Mouse (Mus musculus) heart, postnatal 4 days (tissue): ENCODE measurements around the gene Nfia. TPM values are rescaled to one million over a fixed set of nuclear protein-coding genes. Genes with fewer than 3 reads are reported as not detected.

ENCODE experiments used
- DNase-seq: peaks from one replicate; pipeline ENCODE4 v3.0.0; 2021
- total RNA-seq, 2 experiments: library from RNA; stranded (reverse); gene quantifications; 2 replicates each; pipeline ENCODE4 v1.2.3; 2021

Nfia gene
- total RNA-seq, 2 experiments from 2014 or later: 206 to 217 TPM

DNA sequence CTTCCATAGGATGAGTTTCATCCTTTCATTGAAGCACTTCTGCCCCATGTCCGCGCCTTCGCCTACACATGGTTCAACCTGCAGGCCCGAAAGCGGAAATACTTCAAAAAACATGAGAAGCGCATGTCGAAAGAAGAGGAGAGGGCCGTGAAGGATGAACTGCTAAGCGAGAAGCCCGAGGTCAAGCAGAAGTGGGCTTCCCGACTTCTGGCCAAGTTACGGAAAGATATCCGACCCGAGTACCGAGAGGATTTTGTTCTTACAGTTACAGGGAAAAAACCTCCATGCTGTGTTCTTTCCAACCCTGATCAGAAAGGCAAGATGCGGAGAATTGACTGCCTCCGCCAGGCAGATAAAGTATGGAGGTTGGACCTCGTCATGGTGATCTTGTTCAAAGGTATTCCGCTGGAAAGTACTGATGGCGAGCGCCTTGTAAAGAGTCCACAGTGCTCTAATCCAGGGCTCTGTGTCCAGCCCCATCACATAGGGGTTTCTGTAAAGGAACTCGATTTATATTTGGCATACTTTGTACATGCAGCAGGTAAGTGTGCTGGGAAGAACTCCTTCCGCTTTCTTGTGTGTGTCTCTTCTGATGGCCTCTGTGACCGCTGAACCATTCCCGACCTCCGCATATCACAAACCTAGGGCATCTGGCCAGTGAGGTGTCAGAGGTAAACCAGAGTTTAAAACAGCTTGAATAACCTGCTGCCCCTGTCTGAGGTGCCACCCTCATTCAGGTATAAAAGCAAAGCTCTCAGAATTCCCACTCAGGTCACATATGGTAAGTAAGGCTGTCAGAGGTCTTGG lies 10.7 kb downstream of the Nfia start:
- no peak for DNase-seq

DNA sequence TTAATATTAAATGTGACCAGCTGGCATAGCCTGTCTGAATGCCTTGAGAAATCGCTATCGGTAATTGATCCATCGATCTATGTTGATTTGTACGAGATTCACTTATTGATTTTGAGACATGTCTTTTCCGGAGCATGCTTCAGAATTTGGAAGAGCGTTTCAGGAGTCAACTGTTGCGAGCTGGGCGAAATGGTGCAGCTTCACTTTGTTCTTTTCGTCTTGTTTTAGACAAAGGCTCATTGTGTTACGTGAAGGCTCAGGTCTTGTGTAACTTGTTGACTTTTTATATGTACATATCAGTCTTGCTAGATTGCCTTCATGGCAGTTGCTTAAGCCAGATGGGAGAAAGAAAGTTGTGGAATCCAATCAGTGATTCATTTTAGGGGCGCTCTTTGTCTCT lies 11.7 kb downstream of the Nfia start:
- no peak for DNase-seq

GRCm38 (mm10) chr4:97785547-97786271 lies 13.2 kb downstream of the Nfia start:
- DNase-seq: no peak

GRCm38 (mm10) chr4:97786571-97786970 lies 14.0 kb downstream of the Nfia start:
- DNase-seq: no peak

GRCm38 (mm10) chr4:97787515-97787914 lies 15.0 kb downstream of the Nfia start:
- no peak for DNase-seq

DNA sequence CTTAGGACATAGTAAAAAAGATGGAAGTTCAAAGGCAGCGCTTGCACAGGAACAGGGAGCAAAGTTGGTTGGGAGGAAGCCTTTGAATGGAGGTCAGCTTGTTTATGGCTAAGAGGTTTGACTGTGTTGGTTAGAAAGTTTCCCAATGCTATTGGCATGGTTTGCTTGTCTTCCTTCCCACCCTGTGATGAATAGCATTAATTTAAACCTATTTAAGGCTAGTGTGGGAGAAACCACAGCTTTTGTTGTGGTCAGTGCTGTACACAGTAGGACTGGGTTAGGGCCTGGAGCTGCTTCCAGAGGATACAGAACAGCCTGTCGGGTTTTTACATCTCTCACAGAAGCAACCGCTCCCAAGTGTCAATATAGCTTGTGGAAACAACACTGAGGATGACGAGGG lies 16.0 kb downstream of the Nfia start:
- DNase-seq: no peak

GRCm38 (mm10) chr4:97793931-97794330 lies 21.4 kb downstream of the Nfia start:
- DNase-seq: no peak

DNA sequence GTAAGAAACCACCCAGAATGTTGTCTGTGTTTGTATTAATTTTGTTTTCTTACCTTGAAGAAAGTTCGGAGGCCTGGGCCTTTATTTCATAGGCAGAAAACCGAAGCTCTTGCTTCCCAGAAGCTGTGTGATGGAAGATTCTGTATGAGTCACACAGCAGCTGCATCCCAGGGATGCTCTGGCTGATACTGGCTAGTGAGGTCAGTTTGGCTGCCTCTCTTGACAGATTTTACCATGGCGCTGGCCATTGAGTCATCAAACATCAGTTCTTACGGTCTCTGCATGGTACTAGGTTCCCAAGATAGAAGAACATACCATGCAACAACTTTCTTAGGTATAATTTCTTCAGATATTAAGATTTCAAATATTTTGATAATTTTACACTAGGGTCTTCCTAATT lies 22.3 kb downstream of the Nfia start:
- DNase-seq: no peak

- no peak for DNase-seq
Measured at GRCm38 (mm10) chr4:97795957-97796356, 23.4 kb downstream of the Nfia start.

DNA sequence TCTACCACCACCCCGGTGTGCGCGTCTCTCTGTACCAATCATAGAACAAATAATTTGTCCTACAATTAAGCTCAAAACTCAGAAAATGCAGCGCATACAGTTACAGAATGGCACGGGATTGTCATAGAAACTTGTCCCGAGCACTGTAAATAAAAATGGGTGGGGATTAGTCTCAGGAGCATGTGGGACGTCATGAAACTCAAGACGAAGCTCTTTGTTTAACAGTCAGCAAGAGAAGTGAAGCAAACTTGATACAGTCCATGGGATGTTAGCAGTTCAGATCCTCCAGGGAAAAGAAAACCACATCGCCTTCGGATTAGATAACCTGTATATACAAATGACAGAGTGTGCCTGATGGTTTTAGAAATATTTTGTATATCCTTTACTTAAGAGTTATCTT lies 24.0 kb downstream of the Nfia start:
- DNase-seq: no peak

DNA sequence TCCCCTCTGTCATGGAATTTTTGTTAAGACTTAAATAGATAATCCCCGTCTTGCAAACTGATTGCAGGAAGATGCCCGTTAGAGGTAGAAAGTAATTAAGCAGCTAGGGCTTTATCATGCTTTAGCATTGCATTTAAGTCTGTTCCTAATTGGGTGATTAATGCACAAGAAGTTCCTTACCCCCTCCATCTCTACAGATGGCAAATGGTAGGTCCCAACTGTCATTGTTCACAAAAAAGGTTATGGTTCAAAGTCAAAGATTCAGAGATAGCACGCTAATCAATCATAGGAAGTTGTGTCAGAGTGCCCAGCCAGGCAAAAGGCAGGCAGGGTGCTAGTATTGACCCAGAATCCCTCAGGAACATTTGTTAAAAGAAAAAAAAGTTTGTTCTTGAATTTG lies 31.3 kb downstream of the Nfia start:
- no peak for DNase-seq

DNA sequence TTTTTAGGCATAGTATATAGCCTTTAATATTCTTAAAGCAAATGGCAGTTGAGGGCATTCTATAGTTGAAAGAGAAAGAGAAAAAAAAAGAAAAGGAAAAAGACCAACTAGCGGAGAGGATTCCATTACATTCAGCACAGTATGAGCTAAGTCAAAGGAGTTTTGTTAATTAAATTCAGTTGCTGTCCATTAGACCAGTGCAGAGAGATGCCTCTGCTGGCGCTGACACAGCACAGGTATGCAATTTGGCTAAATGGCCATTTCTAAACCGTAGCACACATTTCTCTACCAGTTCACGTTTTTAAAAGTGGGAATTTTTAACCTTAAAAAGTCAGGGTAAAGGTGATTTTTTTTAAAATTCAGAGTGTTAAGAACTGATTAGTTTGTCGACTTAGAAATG lies 32.1 kb downstream of the Nfia start:
- no peak for DNase-seq

DNA sequence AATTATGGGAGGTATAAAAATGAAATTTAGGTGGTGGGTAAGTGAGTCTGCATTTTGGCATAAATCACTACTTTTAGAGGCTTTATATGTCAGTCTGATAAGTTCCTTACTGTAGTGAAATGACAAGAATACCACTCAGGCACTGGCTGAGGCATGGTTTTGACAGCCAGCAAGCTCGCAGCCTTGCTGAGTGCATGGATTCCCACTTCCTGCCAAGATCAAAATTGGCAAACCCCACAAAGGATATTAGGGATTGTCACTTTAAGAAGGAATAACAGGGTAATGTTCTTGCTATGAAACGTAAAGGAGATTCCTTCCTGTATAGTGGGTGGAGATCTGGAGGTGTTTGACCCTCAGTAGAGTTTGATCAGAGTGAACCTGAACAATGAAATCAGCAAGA lies 32.7 kb downstream of the Nfia start:
- DNase-seq: no peak

DNA sequence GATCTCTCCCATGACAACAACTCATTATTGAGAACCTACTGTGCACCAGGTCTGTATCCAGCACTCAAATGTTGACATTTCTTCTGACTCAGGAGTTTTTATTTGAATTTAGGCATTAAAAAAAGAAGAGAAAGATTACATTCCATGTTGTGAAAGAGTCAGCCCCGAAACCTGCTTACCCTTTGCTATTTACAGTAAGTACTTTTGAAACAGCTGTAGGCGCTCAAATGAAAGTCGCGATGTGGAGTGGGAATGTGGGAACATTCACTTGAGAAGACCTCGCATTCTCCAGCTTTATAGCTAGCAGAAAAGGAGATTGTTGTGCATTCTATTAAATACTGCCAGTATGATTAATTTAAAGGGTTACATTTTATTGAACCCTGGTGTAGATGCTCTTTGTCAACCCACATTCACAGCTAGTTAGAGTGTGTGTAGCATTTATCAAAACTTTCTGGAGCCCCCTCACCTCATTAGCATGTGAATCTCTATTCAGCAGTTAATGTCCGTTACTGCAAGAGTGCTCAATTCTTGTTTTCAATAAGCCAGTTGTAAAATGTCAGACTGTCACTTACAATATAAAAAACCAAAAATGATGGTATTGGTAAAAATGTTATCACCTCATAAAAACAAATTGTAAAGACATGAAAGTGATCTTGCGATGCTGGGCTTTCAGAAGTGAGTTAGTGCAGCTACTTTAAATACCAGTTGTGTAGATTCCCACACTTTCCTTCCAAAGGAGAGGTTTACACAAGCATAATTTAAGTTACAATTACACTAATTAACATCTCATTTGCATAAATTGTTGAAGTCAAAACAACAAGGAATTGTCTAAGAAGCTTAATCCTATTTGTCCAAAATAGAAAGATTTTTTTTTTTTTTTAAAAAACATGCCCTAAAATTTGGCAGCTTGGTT lies 33.6 kb downstream of the Nfia start:
- no peak for DNase-seq

DNA sequence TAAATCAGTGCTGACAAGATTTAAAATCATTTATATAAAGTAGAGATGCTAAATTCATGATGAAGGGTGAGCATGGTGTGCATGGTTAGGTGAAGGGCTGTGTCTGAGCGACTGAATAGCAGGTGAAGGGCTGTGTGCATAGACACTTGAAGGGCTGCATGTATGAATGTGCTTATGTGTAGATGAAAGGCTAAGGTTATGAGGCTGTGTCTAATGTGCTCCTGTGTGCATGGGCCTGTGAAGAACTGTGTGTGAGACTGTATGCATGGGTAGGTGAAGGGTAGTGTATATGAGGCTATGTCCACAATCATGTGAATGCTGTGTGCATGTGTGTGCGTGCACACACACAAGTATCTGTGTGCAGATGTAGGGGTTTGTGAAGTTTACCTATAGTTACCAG lies 34.4 kb downstream of the Nfia start:
- no peak for DNase-seq

GRCm38 (mm10) chr4:97808885-97809284 lies 36.4 kb downstream of the Nfia start:
- no peak for DNase-seq

GRCm38 (mm10) chr4:97809582-97810295 lies 37.2 kb downstream of the Nfia start:
- DNase-seq: no peak

DNA sequence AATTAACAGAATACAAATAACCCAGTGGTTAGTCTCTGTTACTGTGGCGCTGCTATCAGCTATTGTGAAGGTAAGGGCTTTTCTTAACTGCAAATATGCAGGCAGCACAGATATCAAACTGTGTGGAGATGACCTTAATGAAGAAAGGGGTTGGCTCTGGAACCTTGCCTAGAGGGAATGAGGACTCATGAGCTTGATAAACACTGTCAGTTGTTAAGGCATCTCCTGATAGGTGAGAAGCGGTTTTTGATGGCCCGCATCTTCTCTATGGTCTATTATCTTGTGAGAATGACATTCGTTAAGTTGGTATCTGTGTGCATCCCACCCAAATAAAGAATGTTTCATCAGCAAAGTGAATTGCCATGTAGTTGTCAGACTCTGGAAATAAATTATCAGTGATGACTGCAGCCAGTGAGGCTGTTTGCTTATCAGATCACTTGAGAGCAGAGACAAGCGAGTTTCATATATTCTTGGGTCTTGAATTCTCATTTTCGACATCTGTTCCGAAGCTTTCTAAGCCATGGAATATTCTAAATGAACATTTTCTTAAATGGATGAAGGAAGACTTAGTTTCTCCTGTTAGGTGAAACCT lies 37.9 kb downstream of the Nfia start:
- DNase-seq: no peak

DNA sequence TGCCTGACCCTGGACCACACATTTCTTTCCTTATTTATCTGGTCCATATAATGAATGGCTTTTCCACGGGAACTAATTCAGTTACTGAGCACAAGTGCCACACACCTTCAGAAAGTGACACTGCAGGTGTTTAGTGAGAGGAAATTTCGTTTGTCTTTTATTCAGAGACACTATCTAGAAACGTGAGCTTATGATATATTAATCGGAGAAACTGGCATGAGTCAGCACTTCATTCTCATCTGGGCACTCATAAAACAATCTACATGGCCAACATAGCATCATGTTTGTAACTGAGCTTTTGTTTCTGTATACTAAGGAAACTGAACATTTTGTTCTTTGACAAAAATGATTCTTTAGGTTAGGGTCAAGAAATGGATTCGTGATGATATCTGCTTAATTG lies 40.5 kb downstream of the Nfia start:
- DNase-seq: no peak

DNA sequence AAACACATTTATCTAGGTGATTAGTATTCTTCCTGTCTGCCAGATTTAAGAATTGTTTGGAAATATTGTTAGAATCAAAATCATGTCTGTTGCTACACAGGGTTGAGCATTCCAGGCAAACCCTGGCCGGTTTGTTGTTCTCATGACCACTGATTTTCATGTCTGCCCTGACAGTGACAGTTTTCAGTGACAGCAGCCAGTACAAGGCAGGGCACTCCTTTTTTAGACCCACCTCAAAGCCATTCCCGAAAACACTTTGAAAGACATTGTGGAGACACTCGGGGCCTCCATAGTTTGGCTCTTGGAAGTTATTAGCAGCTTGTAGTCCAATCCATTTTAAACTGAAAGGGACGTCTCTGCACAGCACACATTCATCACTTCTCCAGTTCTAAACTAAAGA lies 41.5 kb downstream of the Nfia start:
- no peak for DNase-seq

GRCm38 (mm10) chr4:97814515-97814914 lies 42.0 kb downstream of the Nfia start:
- no peak for DNase-seq

GRCm38 (mm10) chr4:97816001-97816400 lies 43.5 kb downstream of the Nfia start:
- DNase-seq: no peak
